Mouse (Mus musculus): Measurements from ENCODE around the gene Gm19345.

DNA sequence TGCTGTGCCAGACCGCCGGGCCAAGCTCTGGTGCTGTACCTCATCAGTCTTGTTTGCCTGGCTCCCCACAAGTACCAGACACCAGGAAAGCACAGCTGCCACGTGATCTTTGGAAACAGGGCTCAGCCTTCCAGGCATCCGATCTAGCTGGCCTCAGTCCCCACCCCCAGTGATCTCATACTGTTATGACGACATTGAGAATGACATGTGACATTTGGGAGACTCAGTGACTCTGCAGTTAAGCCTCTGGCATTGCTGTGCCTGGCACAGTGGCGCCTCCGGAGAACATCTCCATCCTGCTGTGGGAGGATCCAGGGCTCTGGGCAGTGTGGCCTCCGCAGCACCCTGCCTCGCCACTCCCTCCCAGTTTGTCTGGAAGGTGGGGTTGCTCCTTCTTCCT, 20.0 kb upstream of the Gm19345 start:
- TF ChIP-seq HCFC1 (IDR thresholded peaks at IDR 0.05; ENCODE audit: borderline replicate concordance, insufficient read depth, low read length), result no peak
- TF ChIP-seq MAFK (IDR thresholded peaks at IDR 0.05; ENCODE audit: insufficient read depth, low read depth, low read length), result no peak
- no peak for TF ChIP-seq ZNF384 (IDR thresholded peaks at IDR 0.05; ENCODE audit: low read depth, low read length)
- TF ChIP-seq CHD2 (IDR thresholded peaks at IDR 0.05; ENCODE audit: low read depth, low read length), result no peak
- no peak for TF ChIP-seq ZC3H11A (IDR thresholded peaks at IDR 0.05; ENCODE audit: borderline replicate concordance, low read depth, low read length)
